Mouse (Mus musculus): ENCODE measurements around the gene 1600002K03Rik.

DNA sequence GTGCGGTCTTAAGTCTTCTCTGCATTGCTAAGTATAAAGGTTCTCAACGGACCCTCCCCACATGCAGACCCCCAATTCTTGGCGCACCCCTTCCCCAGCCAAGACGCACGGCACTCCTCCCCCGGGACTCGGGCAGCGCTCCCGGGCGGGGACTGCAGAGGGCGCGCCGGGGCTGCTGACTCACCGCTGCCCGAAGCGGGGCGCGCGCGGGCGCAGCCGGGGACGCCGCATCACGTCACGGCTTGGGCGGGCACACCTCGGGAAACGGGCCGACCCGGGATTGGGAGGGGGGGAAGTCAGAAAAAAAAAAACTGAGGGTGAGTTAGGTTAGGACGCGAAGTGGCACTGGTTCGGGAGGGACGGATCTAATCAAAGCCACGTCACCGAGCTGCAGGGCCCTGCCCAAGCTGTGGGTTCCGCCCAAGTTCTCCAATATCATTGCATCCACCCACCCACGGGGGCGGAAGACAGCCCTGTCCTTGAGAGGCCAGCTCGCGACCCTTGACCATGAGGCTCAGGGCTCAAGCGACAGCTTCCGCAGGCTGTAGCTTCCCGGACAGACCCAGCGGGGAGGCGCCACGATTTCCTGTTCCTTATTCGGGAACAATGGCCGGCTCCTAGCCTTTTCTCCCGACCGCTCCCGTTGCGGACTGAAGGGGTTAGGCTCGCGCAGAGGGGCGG is 24.0 kb upstream of the 1600002K03Rik start:
- TF ChIP-seq CTCF (conservative IDR thresholded peaks at IDR 0.05; ENCODE audit: low read length) (no peak), POU5F1 (IDR thresholded peaks at IDR 0.05; ENCODE audit: borderline replicate concordance, low read length) (no peak), NANOG (IDR thresholded peaks at IDR 0.05; ENCODE audit: borderline replicate concordance, low read length) (no peak)
